ENCODE assay signal across 11 mouse cellular contexts in genomic region chr7:74323683-74324082, GRCm38 (mm10).
A peak's percentile ranks its signal among the peaks of the same experiment; 100 is the strongest.
DNase-seq lines count a peak whose midpoint lies in the region; ATAC-seq and TF ChIP-seq lines count a peak whose summit lies in the region.
"Had no signal": no experiment of that assay in that cellular context is flagged by ENCODE, and none has a peak within 500 bp of the region (broad histone marks: within the 10 kb centered on the region; RNA-seq: fewer than 3 reads in every experiment).

No protein-coding gene starts in this region.

- no peak overlapping the region for H3K4me2 ChIP-seq in embryonic facial prominence, embryonic 12.5 days (replicated peaks)
- H3K4me2 ChIP-seq: liver, embryonic 12.5 days; neural tube, embryonic 12.5 days had no signal

- no peak for TF ChIP-seq CTCF in brain, embryonic 14.5 days (IDR thresholded peaks at IDR 0.05; ENCODE audit: borderline replicate concordance, extremely low read depth, insufficient read depth, insufficient read length)
- TF ChIP-seq CTCF in kidney, adult 2 months (conservative IDR thresholded peaks at IDR 0.05; ENCODE audit: insufficient read depth, insufficient read length, low read depth, low read length): no peak
- TF ChIP-seq CTCF in thymus, adult 2 months (IDR thresholded peaks at IDR 0.05; ENCODE audit: borderline replicate concordance, control insufficient read depth, extremely low read depth, insufficient read depth, low read length, poor library complexity): no peak

- peak; percentile 68 for DNase-seq in brain, embryonic 14.5 days (ENCODE audit: low read depth)
- DNase-seq in kidney, adult 2 months: peak; percentile 79
- DNase-seq in lung, postnatal 14 days: peak; percentile 31
- DNase-seq in thymus, postnatal 10 days (ENCODE audit: low spot score in 2 of 2): no peak
- DNase-seq in thymus, adult 2 months: no peak

- 0 out of 2 replicates have a peak, but pooled peaks have one; percentile 39 for ATAC-seq in embryonic facial prominence, embryonic 12.5 days (ENCODE audit: insufficient number of reproducible peaks, insufficient read depth, low FRiP score, low TSS enrichment)
- ATAC-seq in megakaryocyte progenitor cell, adult 5-6 weeks (replicated peaks; ENCODE audit: poor library complexity): no peak
- ATAC-seq: liver, embryonic 12.5 days; Patski had no signal

- no peak overlapping the region for H3K4me3 ChIP-seq in embryonic facial prominence, embryonic 12.5 days
- H3K4me3 ChIP-seq in kidney, adult 2 months (ENCODE audit: insufficient read depth, low read depth, low read length): no peak overlapping the region
- no peak overlapping the region for H3K4me3 ChIP-seq in thymus, adult 2 months (ENCODE audit: control insufficient read depth, insufficient read depth, low read length)
- H3K4me3 ChIP-seq: erythroblast, embryonic 14.5 days; liver, embryonic 12.5 days; neural tube, embryonic 12.5 days had no signal

- H3K9ac ChIP-seq in embryonic facial prominence, embryonic 12.5 days: no peak overlapping the region
- H3K9ac ChIP-seq: liver, embryonic 12.5 days; neural tube, embryonic 12.5 days had no signal

- H3K27me3 ChIP-seq in embryonic facial prominence, embryonic 12.5 days: no peaks in the 10 kb centered on the region
- no peaks in the 10 kb centered on the region for H3K27me3 ChIP-seq in kidney, adult 2 months (replicated peaks; ENCODE audit: control insufficient read depth, insufficient read depth, low read length)
- no peaks in the 10 kb centered on the region for H3K27me3 ChIP-seq in thymus, adult 2 months (ENCODE audit: control insufficient read depth, insufficient read depth, low read length)
- H3K27me3 ChIP-seq: liver, embryonic 12.5 days; Patski had no signal

- peaks cover 7% of the 10 kb centered on the region; the same call in 1 of the 2 replicates for H3K4me1 ChIP-seq in embryonic facial prominence, embryonic 12.5 days
- no peaks in the 10 kb centered on the region for H3K4me1 ChIP-seq in kidney, adult 2 months (ENCODE audit: control insufficient read depth, insufficient read depth, low read length)
- peaks cover 1% of the 10 kb centered on the region for H3K4me1 ChIP-seq in thymus, adult 2 months (replicated peaks; ENCODE audit: control insufficient read depth, insufficient read depth, low read length)
- H3K4me1 ChIP-seq: liver, embryonic 12.5 days had no signal

- 50% methylated on average over 5 of the region's 5 CpGs for WGBS in embryonic facial prominence, embryonic 12.5 days
- WGBS in kidney, adult 2 months: 38% methylated on average over 5 of the region's 5 CpGs
- WGBS in thymus, adult 2 months: 91% methylated on average over 5 of the region's 5 CpGs

- no peak overlapping the region for H3K27ac ChIP-seq in embryonic facial prominence, embryonic 12.5 days
- no peak overlapping the region for H3K27ac ChIP-seq in kidney, adult 2 months (ENCODE audit: insufficient read depth, low read depth, low read length)
- H3K27ac ChIP-seq in thymus, adult 2 months (ENCODE audit: control insufficient read depth, insufficient read depth, low read length): no peak overlapping the region
- H3K27ac ChIP-seq: liver, embryonic 12.5 days; neural tube, embryonic 12.5 days had no signal

- H3K36me3 ChIP-seq in embryonic facial prominence, embryonic 12.5 days: no peaks in the 10 kb centered on the region
- H3K36me3 ChIP-seq in kidney, adult 2 months (ENCODE audit: control insufficient read depth, insufficient read depth, low read length): peaks cover 2% of the 10 kb centered on the region
- H3K36me3 ChIP-seq in thymus, adult 2 months (ENCODE audit: control insufficient read depth, insufficient read depth, low read length): peaks cover 10% of the 10 kb centered on the region
- H3K36me3 ChIP-seq: liver, embryonic 12.5 days; neural tube, embryonic 12.5 days had no signal

- no peak for TF ChIP-seq POLR2A in brain, embryonic 14.5 days (IDR thresholded peaks at IDR 0.05; ENCODE audit: borderline replicate concordance, extremely low read depth, insufficient read depth, insufficient read length, poor library complexity, severe bottlenecking)
- no peak for TF ChIP-seq POLR2A in kidney, adult 2 months (IDR thresholded peaks at IDR 0.05; ENCODE audit: low read depth, low read length)
- no peak for TF ChIP-seq POLR2A in thymus, adult 2 months (IDR thresholded peaks at IDR 0.05; ENCODE audit: control insufficient read depth, extremely low read depth, insufficient read depth, low read length, poor library complexity)

- no peaks in the 10 kb centered on the region for H3K9me3 ChIP-seq in embryonic facial prominence, embryonic 12.5 days
- H3K9me3 ChIP-seq: liver, embryonic 12.5 days; neural tube, embryonic 12.5 days had no signal

Comparison
In these comparisons a context has a peak if more than half of its experiments do, and no peak if none do; other contexts are left out.
1. DNase-seq: peak in brain, embryonic 14.5 days (single experiment), kidney, adult 2 months (single experiment) and lung, postnatal 14 days (single experiment); none in thymus, postnatal 10 days (0 of 2) and thymus, adult 2 months (single experiment).